ENCODE assay signal across 7 mouse cellular contexts in the genomic region with DNA sequence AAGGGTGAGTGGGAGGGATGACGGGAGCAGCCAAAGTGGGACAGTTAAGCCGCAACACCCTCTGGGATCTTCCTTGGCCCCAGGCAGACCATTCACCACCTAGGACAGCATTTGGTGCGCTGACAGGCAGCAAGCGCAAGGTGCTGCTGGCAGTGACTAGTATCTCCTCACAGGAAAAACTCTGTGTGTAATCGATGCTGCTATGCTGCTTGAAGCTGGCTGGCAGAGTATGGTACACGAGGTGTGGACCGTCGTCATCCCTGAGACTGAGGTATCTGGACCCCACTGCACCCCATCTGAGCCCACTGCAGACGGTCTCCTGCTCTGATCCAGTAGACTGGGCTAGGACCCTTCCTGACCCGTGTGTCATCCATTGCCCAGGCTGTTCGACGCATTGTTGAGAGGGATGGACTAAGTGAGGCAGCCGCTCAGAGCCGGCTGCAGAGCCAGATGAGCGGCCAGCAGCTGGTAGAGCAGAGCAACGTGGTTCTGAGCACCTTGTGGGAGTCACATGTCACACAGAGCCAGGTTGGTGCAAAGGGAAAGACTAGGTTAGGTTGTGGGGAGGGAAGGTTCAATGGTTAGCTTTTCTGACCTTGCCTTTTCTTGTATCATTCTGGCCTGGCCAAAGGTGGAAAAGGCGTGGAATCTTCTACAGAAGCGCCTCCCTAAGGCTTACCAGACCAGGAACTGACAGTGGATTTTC. TPM values are rescaled to one million over a fixed set of nuclear protein-coding genes. Genes with fewer than 3 reads are reported as not detected.
A peak's percentile ranks its signal among the peaks of the same experiment; 100 is the strongest.
DNase-seq lines count a peak whose midpoint lies in the region; ATAC-seq lines count a peak whose summit lies in the region.

No protein-coding gene starts in this region.

- peak; percentile 80 for DNase-seq in kidney, adult 9 months
- DNase-seq in kidney, adult 18-20 months: no peak
- DNase-seq in hindbrain, embryonic 10.5 days (ENCODE audit: low spot score): no peak
- DNase-seq in kidney, postnatal 10 days: peak; percentile 5
- DNase-seq in T-cell, adult 2 months (ENCODE audit: low spot score): no peak

- H3K4me1 ChIP-seq in hindbrain, embryonic 10.5 days (replicated peaks): peaks cover 63% of the 10 kb centered on the region
- H3K4me1 ChIP-seq in neural tube, embryonic 15.5 days: peaks cover 59% of the 10 kb centered on the region

- H3K9ac ChIP-seq in neural tube, embryonic 15.5 days (replicated peaks): peak overlapping the region; percentile 78

- ATAC-seq in neural tube, embryonic 15.5 days (ENCODE audit: low FRiP score): no peak
- no peak for ATAC-seq in granulocyte monocyte progenitor cell, adult 5-6 weeks (replicated peaks; ENCODE audit: poor library complexity, severe bottlenecking)

- H3K4me2 ChIP-seq in neural tube, embryonic 15.5 days: peak overlapping the region; percentile 89

- peak overlapping the region; percentile 87; the same call in 1 of the 2 replicates for H3K4me3 ChIP-seq in hindbrain, embryonic 10.5 days
- H3K4me3 ChIP-seq in neural tube, embryonic 15.5 days (replicated peaks): 0 out of 2 replicates have a peak overlapping the region, but pooled peaks have one; percentile 75

- WGBS in hindbrain, embryonic 10.5 days: 92% methylated on average over 18 of the region's 18 CpGs
- WGBS in neural tube, embryonic 15.5 days: 92% methylated on average over 18 of the region's 18 CpGs

- H3K9me3 ChIP-seq in hindbrain, embryonic 10.5 days: no peaks in the 10 kb centered on the region
- no peaks in the 10 kb centered on the region for H3K9me3 ChIP-seq in neural tube, embryonic 15.5 days (replicated peaks)

- peaks cover 44% of the 10 kb centered on the region for H3K36me3 ChIP-seq in hindbrain, embryonic 10.5 days
- H3K36me3 ChIP-seq in neural tube, embryonic 15.5 days: peaks cover 20% of the 10 kb centered on the region

- H3K27ac ChIP-seq in hindbrain, embryonic 10.5 days: no peak overlapping the region
- peak overlapping the region; percentile 91 for H3K27ac ChIP-seq in neural tube, embryonic 15.5 days (replicated peaks)

- H3K27me3 ChIP-seq in hindbrain, embryonic 10.5 days (ENCODE audit: insufficient read depth, poor library complexity, severe bottlenecking): peaks cover 11% of the 10 kb centered on the region
- no peaks in the 10 kb centered on the region for H3K27me3 ChIP-seq in neural tube, embryonic 15.5 days (replicated peaks)

RNA-seq across cellular contexts. Expression of a gene that starts 1.3 kb away (rescaled TPM):
- 44.7 and 49.7 TPM in 2 replicates for polyA plus RNA-seq in hindbrain, embryonic 10.5 days (2016; fragmentation: Nextera tagmentation; extraction: Ambion mirVana)
- polyA plus RNA-seq in neural tube, embryonic 15.5 days (2015; fragmentation: Nextera tagmentation; extraction: Ambion mirVana): 94.2 and 96.6 TPM in 2 replicates
- total RNA-seq in granulocyte monocyte progenitor cell, adult 5-6 weeks (2014; fragmentation: Nextera tagmentation): 76.1 and 81.6 TPM in 2 replicates
- total RNA-seq in granulocyte monocyte progenitor cell, adult 5-6 weeks (2017): 68.2 and 82.4 TPM in 2 replicates

RNA-seq across cellular contexts. Expression of a gene that starts 3.4 kb away (rescaled TPM):
- 53.1 and 59.6 TPM in 2 replicates for polyA plus RNA-seq in hindbrain, embryonic 10.5 days (2016; fragmentation: Nextera tagmentation; extraction: Ambion mirVana)
- polyA plus RNA-seq in neural tube, embryonic 15.5 days (2015; fragmentation: Nextera tagmentation; extraction: Ambion mirVana): 37.5 and 39.6 TPM in 2 replicates
- 26.8 and 35.8 TPM in 2 replicates for total RNA-seq in granulocyte monocyte progenitor cell, adult 5-6 weeks (2014; fragmentation: Nextera tagmentation)
- total RNA-seq in granulocyte monocyte progenitor cell, adult 5-6 weeks (2017): 30.5 and 32.2 TPM in 2 replicates

RNA-seq across cellular contexts. Expression of a gene that starts 7.6 kb away (rescaled TPM):
- polyA plus RNA-seq in hindbrain, embryonic 10.5 days (2016; fragmentation: Nextera tagmentation; extraction: Ambion mirVana): 0.14 TPM in 1 of 2 replicates, not detected in the other
- polyA plus RNA-seq in neural tube, embryonic 15.5 days (2015; fragmentation: Nextera tagmentation; extraction: Ambion mirVana): 0.22 and 0.29 TPM in 2 replicates
- total RNA-seq in granulocyte monocyte progenitor cell, adult 5-6 weeks (2014; fragmentation: Nextera tagmentation): 1.5 and 12.9 TPM in 2 replicates
- total RNA-seq in granulocyte monocyte progenitor cell, adult 5-6 weeks (2017): 7.4 and 8.2 TPM in 2 replicates

RNA-seq across cellular contexts. Expression of a gene that starts 9.5 kb away (rescaled TPM):
- polyA plus RNA-seq in hindbrain, embryonic 10.5 days (2016; fragmentation: Nextera tagmentation; extraction: Ambion mirVana): 59.7 and 72.5 TPM in 2 replicates
- polyA plus RNA-seq in neural tube, embryonic 15.5 days (2015; fragmentation: Nextera tagmentation; extraction: Ambion mirVana): 17.7 and 22.4 TPM in 2 replicates
- 51.8 and 62.8 TPM in 2 replicates for total RNA-seq in granulocyte monocyte progenitor cell, adult 5-6 weeks (2014; fragmentation: Nextera tagmentation)
- 42.9 and 63.5 TPM in 2 replicates for total RNA-seq in granulocyte monocyte progenitor cell, adult 5-6 weeks (2017)

RNA-seq across cellular contexts. Expression of a gene that starts 16.0 kb away (rescaled TPM):
- 11.2 and 12.9 TPM in 2 replicates for polyA plus RNA-seq in hindbrain, embryonic 10.5 days (2016; fragmentation: Nextera tagmentation; extraction: Ambion mirVana)
- polyA plus RNA-seq in neural tube, embryonic 15.5 days (2015; fragmentation: Nextera tagmentation; extraction: Ambion mirVana): 11.7 and 12.4 TPM in 2 replicates
- total RNA-seq in granulocyte monocyte progenitor cell, adult 5-6 weeks (2014; fragmentation: Nextera tagmentation): 9.3 and 15.7 TPM in 2 replicates
- total RNA-seq in granulocyte monocyte progenitor cell, adult 5-6 weeks (2017): 12.7 and 13.7 TPM in 2 replicates

Comparison
In these comparisons a context has a peak if more than half of its experiments do, and no peak if none do; other contexts are left out.
1. DNase-seq: peak in kidney, adult 9 months (single experiment) and kidney, postnatal 10 days (single experiment); none in kidney, adult 18-20 months (single experiment), hindbrain, embryonic 10.5 days (single experiment) and T-cell, adult 2 months (single experiment).